Mouse (Mus musculus) olfactory bulb, adult 2 months (tissue): Measurements from ENCODE around the gene Sctr. TPM values are rescaled to one million over a fixed set of nuclear protein-coding genes. Genes with fewer than 3 reads are reported as not detected.

ENCODE experiments used
- H3K27ac ChIP-seq: fragments of 200-500 bp; 2 replicates; pipeline ENCODE4 v1.5.1; 2012; ENCODE audit warnings: low read depth, low read length; ENCODE audit not compliant: insufficient read depth
- H3K4me1 ChIP-seq: fragments of 200-500 bp; 2 replicates; pipeline ENCODE4 v1.6.1; 2012; ENCODE audit warnings: low read length; ENCODE audit not compliant: control insufficient read depth, insufficient read depth
- H3K4me3 ChIP-seq: fragments of 200-500 bp; 2 replicates; pipeline ENCODE4 v1.5.1; 2012; ENCODE audit warnings: mild to moderate bottlenecking, low read depth, low read length, moderate library complexity; ENCODE audit not compliant: insufficient read depth
- CTCF ChIP-seq: fragments of 200-500 bp; IDR thresholded peaks from 2 replicates; pipeline ENCODE4 v1.5.1; 2012; ENCODE audit warnings: low read depth, mild to moderate bottlenecking, low read length, moderate library complexity; ENCODE audit not compliant: insufficient read depth
- POLR2A ChIP-seq: fragments of 200-500 bp; IDR thresholded peaks from 2 replicates; pipeline ENCODE4 v1.6.1; 2012; ENCODE audit warnings: mild to moderate bottlenecking, low read depth, low read length, moderate library complexity; ENCODE audit not compliant: insufficient read depth
- WGBS: fragments of 180-500 bp; shearing (Covaris S2); methylation state at CpG from one replicate; pipeline ENCODE4 v1.1.7; 2018; 5-methylcytosine and 5-hydroxymethylcytosine counted together
- polyA plus RNA-seq: library from polyadenylated mRNA; stranded (reverse); fragments of >200 nt; gene quantifications from 2 replicates; pipeline ENCODE4 v1.2.4, GENCODE M21; 2012; ENCODE audit warnings: low replicate concordance; ENCODE audit not compliant: missing spikeins, insufficient read depth, insufficient read length

The Sctr gene
- polyA plus RNA-seq, 1 experiment: not detected

DNA sequence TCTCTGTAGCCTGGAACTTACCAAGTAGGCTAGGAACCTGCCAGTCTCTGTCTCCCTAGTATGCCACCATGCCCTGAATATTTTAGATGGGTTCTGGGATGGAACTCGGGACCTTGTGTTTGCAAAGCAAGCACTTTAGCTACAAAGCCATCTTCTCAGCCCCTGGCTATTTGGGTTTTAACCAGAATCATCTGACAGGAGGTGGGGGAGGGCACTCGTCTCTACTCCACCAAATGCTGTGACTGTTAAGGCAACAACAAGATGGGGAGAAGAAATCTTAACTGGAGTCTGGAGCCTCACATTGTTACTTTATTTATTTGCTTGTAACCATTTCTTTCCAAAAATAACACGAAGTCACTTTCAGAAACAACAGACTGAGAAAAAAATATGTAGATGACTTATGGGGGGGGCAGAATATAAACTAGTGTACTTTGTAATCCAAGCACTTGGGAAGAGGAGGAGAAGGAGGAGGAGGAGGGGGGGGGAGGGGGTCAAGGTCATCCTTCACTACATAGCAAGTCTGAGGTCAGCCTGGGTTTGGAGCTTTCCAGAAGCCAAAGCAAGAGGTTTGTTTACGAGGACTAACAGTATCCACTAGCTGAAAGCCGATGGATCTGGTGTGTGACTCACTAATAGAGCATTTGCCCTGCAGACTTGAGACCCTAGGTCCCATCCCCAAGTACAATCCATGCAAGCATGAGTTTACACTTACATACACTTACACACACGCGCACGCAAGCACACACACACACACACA, 51.2 kb downstream of the Sctr start:
- Histone ChIP-seq H3K4me3 (no peak overlapping the region), H3K27ac (no peak overlapping the region), H3K4me1 (peaks cover 3% of the 10 kb centered on the region; the same call in 1 of the 2 replicates)
- no peak for TF ChIP-seq CTCF
- TF ChIP-seq POLR2A: no peak
- 70% methylated on average over 8 of the region's 8 CpGs for WGBS

DNA sequence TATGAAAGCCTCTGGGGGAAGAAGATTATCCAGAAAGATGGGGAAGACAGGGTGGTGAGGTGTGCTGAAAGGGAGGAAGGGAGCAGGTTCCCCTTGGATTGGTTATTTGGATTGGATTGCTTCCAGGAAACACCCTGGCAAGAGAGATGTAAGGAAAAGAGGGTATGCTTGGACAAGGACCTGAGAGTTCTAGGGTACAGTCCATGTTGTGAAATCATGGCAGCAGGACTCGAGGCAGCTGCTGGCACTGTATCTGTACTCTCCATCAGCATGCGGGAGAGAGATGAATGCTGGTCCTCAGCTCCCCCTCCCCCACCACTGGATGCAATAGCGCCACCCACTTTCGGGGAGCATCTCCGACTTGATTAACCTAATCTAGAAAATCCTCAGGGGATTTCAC, 54.0 kb downstream of the Sctr start:
- Histone ChIP-seq H3K4me3 (no peak overlapping the region), H3K27ac (no peak overlapping the region), H3K4me1 (no peaks in the 10 kb centered on the region; the same call in 1 of the 2 replicates)
- WGBS: 68% methylated on average over 5 of the region's 5 CpGs
- TF ChIP-seq CTCF (no peak), POLR2A (no peak)

DNA sequence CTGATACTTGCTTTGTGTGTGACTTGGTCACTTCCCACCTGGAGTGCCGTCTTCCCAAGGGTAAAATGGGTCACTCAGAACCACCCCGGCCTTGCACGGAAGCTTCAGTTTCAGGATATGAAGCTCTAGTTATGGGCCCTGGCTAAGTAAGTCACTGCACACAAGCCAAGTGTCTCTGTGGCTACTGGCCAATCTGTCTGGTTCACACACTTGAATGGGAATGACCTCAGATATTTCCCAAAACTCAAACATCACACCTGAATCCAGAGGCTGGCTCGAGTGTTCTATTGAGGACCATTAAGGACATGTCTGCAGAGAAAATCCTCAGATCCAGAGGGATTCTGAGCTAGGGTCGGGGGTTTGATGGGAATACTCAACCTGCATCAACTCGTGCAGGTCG, 55.5 kb downstream of the Sctr start:
- Histone ChIP-seq H3K4me3 (no peak overlapping the region), H3K4me1 (no peaks in the 10 kb centered on the region; the same call in 1 of the 2 replicates), H3K27ac (no peak overlapping the region)
- WGBS: 94% methylated on average over 7 of the region's 7 CpGs
- TF ChIP-seq CTCF (no peak), POLR2A (no peak)

DNA sequence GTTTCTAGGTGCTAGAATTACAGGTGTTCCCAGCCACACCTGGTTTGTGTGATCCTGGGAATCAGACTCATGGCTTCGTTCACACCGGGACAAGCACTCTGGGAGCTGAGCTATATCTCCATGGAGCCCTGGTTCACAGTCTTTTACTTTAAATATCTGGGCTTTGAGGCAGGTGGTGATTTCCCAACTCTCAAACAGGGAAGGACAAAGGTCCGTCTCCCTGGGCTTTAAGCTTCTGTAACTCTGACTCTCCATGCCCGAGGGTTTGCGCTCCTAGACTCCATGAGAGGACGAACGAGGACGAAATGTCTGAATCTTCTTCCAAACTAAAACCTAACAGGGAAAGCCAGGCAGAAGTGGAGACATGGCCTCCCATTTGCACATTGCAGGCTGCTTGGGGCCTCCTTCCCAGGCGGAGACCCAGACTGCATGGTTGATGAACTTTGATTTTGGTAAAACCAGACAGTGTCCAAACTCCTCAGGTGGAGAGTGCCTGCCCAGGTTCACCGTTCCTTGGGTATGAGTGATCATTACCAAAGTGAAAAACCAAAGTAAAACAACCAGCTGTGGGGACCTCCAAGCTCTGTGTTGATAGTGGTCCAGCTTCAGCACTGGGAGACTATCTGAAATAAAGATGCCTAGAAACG, 57.5 kb downstream of the Sctr start:
- no peak overlapping the region for H3K4me3 ChIP-seq
- H3K4me1 ChIP-seq: no peaks in the 10 kb centered on the region
- no peak overlapping the region for H3K27ac ChIP-seq
- WGBS: 93% methylated on average over 11 of the region's 11 CpGs
- TF ChIP-seq CTCF: no peak
- no peak for TF ChIP-seq POLR2A

DNA sequence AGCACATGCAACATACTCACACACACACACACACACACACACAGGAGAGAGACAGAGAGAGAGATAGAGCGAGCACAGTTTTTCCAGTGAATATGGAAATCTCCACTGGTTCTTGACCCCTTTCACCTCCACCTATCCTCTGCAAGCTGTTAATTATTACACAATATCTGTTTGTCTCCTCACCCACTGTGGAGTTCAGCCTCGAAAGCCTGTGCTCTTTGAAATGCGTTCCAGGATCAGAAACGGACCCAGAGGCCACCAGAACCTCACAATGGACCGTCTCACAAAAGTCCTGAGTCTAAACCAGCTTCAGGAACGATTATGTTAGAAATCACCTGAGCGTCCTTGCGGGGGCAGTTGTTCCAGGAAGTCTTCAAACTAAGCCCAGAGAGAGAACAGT, 59.5 kb downstream of the Sctr start:
- no peak overlapping the region for H3K27ac ChIP-seq
- H3K4me3 ChIP-seq: no peak overlapping the region
- H3K4me1 ChIP-seq: no peaks in the 10 kb centered on the region
- TF ChIP-seq CTCF: no peak
- no peak for TF ChIP-seq POLR2A
- whole genome bisulfite sequencing: 88% methylated on average over 8 of the region's 8 CpGs

DNA sequence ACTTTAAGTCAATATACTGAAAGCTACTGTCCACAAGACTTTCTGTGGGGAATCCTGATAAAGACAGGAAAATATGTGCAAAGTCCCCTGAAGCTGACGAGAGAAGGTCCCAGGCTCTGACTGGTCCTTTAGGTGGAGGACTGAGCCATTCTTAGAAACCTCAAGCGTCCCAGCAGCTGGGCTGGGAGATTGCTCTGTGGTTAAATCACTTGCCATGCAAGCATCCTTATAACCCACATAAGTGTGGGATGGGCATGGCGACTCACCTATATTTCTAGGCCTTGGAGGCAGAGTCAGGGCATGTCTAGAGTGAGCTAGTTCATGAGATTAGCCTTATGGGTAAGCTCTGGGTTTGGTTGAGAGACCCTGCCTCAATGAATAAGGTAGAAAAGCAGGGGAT, 59.9 kb downstream of the Sctr start:
- no peaks in the 10 kb centered on the region for H3K4me1 ChIP-seq
- WGBS: 84% methylated on average over 3 of the region's 3 CpGs
- no peak for TF ChIP-seq CTCF
- TF ChIP-seq POLR2A: no peak

DNA sequence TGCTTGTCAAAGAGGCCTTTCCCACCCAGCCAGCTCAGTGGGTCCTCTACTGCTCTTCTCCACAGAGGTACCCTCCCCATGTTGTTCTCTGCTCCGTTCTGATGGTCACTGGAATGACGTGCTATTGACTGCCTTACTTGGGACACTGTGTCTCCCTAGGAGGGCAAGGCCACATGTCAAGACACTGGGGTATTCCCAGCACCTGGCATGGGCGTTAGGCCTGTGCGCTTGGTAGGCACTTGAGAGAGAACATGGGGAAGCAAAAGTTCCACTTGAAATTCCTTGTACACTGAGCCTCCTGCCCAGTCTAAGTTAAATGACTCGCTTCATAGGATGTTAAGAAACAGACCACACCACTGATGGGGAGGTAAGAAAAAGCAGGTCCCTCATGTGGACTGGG, 62.4 kb downstream of the Sctr start:
- Histone ChIP-seq H3K27ac (no peak overlapping the region), H3K4me1 (peaks cover 12% of the 10 kb centered on the region), H3K4me3 (no peak overlapping the region)
- WGBS: 95% methylated on average over 5 of the region's 5 CpGs
- TF ChIP-seq POLR2A: no peak
- no peak for TF ChIP-seq CTCF

More for the DNA sequence above, 59.9 kb downstream of the Sctr start:
- H3K4me3 ChIP-seq: no peak overlapping the region
- H3K27ac ChIP-seq: no peak overlapping the region

DNA sequence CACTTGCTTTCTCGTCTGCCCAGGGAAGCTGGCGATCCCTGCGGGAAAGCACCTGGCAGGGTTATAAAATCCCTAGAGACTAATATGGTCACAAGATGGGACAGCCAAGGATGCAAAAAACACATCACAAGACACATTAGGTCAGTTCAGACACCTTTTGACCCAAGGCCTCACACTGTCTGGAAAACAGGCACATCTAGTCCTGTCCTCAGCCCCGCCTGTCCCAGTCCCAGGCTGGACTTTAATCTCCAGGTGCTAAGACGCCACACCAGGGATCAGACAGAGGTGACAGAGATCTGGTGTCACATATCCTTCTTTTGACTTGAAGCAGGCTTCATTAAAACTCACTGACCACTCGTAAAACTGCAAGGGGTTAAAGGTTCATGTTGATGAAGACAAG, 63.5 kb downstream of the Sctr start:
- TF ChIP-seq CTCF (no peak), POLR2A (no peak)
- Histone ChIP-seq H3K4me3 (no peak overlapping the region), H3K4me1 (peaks cover 17% of the 10 kb centered on the region), H3K27ac (no peak overlapping the region)
- 93% methylated on average over 6 of the region's 6 CpGs for WGBS

DNA sequence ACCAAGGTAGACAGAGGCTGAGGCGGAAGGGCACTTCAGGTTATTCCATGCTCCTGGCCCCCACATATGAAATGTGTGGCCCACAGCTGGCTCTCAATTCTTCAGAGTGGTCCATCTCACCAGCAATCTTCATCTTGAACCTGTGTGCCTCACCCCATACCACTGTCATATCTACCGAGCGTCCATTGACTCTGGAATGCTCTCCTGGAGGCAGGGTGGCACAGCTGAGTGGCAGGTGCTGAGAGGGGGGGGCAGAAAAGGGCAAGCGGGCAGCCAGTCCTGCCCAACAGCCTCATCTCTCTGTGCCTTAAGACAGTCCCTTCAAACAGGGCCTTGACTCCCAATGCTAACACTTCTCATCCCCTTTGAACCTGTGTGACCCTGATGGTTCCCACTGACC, 64.4 kb downstream of the Sctr start:
- Histone ChIP-seq H3K4me1 (peaks cover 18% of the 10 kb centered on the region), H3K4me3 (no peak overlapping the region), H3K27ac (no peak overlapping the region)
- 97% methylated on average over 4 of the region's 4 CpGs for WGBS
- TF ChIP-seq POLR2A (no peak), CTCF (no peak)
